Mouse (Mus musculus) heart, postnatal 4 days (tissue): Measurements from ENCODE around the gene Atrx. TPM values are rescaled to one million over a fixed set of nuclear protein-coding genes. Genes with fewer than 3 reads are reported as not detected.
"Not testable (repeated sequence)": the region's sequence is repeated elsewhere in the genome, so short reads cannot be mapped to it uniquely, and the experiment has no call there.

Source experiments
- DNase-seq: peaks from one replicate; pipeline ENCODE4 v3.0.0; 2021
- total RNA-seq, 2 experiments: library from RNA; stranded (reverse); gene quantifications; 2 replicates each; pipeline ENCODE4 v1.2.3; 2021

Atrx gene
- total RNA-seq, result 100 to 1,000 TPM; 121 to 122 TPM

- DNase-seq, result peak; percentile 76
Observed at GRCm38 (mm10) chrX:105928861-105929477, at the start of gene Atrx. TSS of gene Atrx (minus strand) at chrX:105929403.

- not testable (repeated sequence) for DNase-seq
Observed at GRCm38 (mm10) chrX:105957091-105957490, 27.9 kb upstream of the Atrx start.

- DNase-seq, result no peak
Observed at GRCm38 (mm10) chrX:105953999-105954398, 24.8 kb upstream of the Atrx start.

- no peak for DNase-seq
Observed at GRCm38 (mm10) chrX:105946357-105946756, 17.2 kb upstream of the Atrx start.

GRCm38 (mm10) chrX:105939245-105939644 lies 10.0 kb upstream of the Atrx start:
- DNase-seq, result no peak

GRCm38 (mm10) chrX:105937736-105938135 lies 8.5 kb upstream of the Atrx start:
- no peak for DNase-seq

- DNase-seq, result peak; percentile 7
Observed at GRCm38 (mm10) chrX:105934341-105934740, 5.1 kb upstream of the Atrx start.

- DNase-seq, result no peak
Observed at GRCm38 (mm10) chrX:105929478-105930038, 355 bp upstream of the Atrx start.

- DNase-seq, result peak; percentile 49
Observed at GRCm38 (mm10) chrX:105927941-105928860, 1.0 kb downstream of the Atrx start.

- peak; percentile 14 for DNase-seq
Observed at GRCm38 (mm10) chrX:105926121-105926735, 3.0 kb downstream of the Atrx start.

- DNase-seq, result no peak
Observed at GRCm38 (mm10) chrX:105924326-105925070, 4.7 kb downstream of the Atrx start.

- DNase-seq, result no peak
Observed at GRCm38 (mm10) chrX:105923896-105924295, 5.3 kb downstream of the Atrx start.

- not testable (repeated sequence) for DNase-seq
Observed at GRCm38 (mm10) chrX:105922986-105923385, 6.2 kb downstream of the Atrx start.

- DNase-seq, result peak; percentile 46
Observed at GRCm38 (mm10) chrX:105921421-105921820, 7.8 kb downstream of the Atrx start.

- DNase-seq, result no peak
Observed at GRCm38 (mm10) chrX:105911728-105912127, 17.5 kb downstream of the Atrx start.

- DNase-seq, result no peak
Observed at GRCm38 (mm10) chrX:105901611-105902010, 27.6 kb downstream of the Atrx start.

GRCm38 (mm10) chrX:105886921-105887320 lies 42.3 kb downstream of the Atrx start:
- no peak for DNase-seq

- peak; percentile 20 for DNase-seq
Observed at GRCm38 (mm10) chrX:105864367-105864766, 64.8 kb downstream of the Atrx start.

GRCm38 (mm10) chrX:105824462-105824861 lies 104.7 kb downstream of the Atrx start:
- DNase-seq, result no peak

GRCm38 (mm10) chrX:105794806-105795403 lies 134.3 kb downstream of the Atrx start:
- DNase-seq, result no peak

GRCm38 (mm10) chrX:105773281-105773680 lies 155.9 kb downstream of the Atrx start:
- peak; percentile 16 for DNase-seq

- no peak for DNase-seq
Observed at GRCm38 (mm10) chrX:105767932-105768331, 161.3 kb downstream of the Atrx start.
